Mouse (Mus musculus): ENCODE measurements around the gene Blvrb. TPM values are rescaled to one million over a fixed set of nuclear protein-coding genes. Genes with fewer than 3 reads are reported as not detected.

The Blvrb gene
- 10 to 100 TPM; 36.3 to 44.5 TPM for total RNA-seq (2021)

- DNase-seq, result peak; percentile 98
Observed at GRCm38 (mm10) chr7:27447419-27448286, at the start of gene Blvrb, which contains the start of gene Sptbn4. Blvrb (plus strand) TSS chr7:27447978. Sptbn4 (minus strand) TSS chr7:27447686.

- DNase-seq, result no peak
Observed at GRCm38 (mm10) chr7:27400545-27400944, 47.2 kb upstream of the Blvrb start.

GRCm38 (mm10) chr7:27402675-27403074 lies 45.1 kb upstream of the Blvrb start:
- peak; percentile 76 for DNase-seq

- DNase-seq, result peak; percentile 11
Observed at GRCm38 (mm10) chr7:27404203-27404942, 43.4 kb upstream of the Blvrb start.

GRCm38 (mm10) chr7:27406481-27406880 lies 41.3 kb upstream of the Blvrb start:
- DNase-seq, result no peak

- no peak for DNase-seq
Observed at GRCm38 (mm10) chr7:27407816-27408215, 40.0 kb upstream of the Blvrb start.

GRCm38 (mm10) chr7:27408379-27409176 lies 39.2 kb upstream of the Blvrb start:
- peak; percentile 85 for DNase-seq

GRCm38 (mm10) chr7:27417151-27417550 lies 30.6 kb upstream of the Blvrb start:
- DNase-seq, result no peak

- DNase-seq, result no peak
Observed at GRCm38 (mm10) chr7:27419101-27419500, 28.7 kb upstream of the Blvrb start.

- no peak for DNase-seq
Observed at GRCm38 (mm10) chr7:27423556-27424326, 24.0 kb upstream of the Blvrb start.

- no peak for DNase-seq
Observed at GRCm38 (mm10) chr7:27427387-27427786, 20.4 kb upstream of the Blvrb start.

GRCm38 (mm10) chr7:27428002-27428401 lies 19.8 kb upstream of the Blvrb start:
- DNase-seq, result no peak

- DNase-seq, result no peak
Observed at GRCm38 (mm10) chr7:27429135-27429534, 18.6 kb upstream of the Blvrb start.

- DNase-seq, result no peak
Observed at GRCm38 (mm10) chr7:27433349-27433748, 14.4 kb upstream of the Blvrb start.

GRCm38 (mm10) chr7:27433794-27434193 lies 14.0 kb upstream of the Blvrb start:
- DNase-seq, result no peak

- no peak for DNase-seq
Observed at GRCm38 (mm10) chr7:27437544-27437943, 10.2 kb upstream of the Blvrb start.

GRCm38 (mm10) chr7:27440014-27440413 lies 7.8 kb upstream of the Blvrb start:
- DNase-seq, result no peak

- peak; percentile 21 for DNase-seq
Observed at GRCm38 (mm10) chr7:27446051-27446450, 1.7 kb upstream of the Blvrb start.

- peak; percentile 35 for DNase-seq
Observed at GRCm38 (mm10) chr7:27446521-27447418, 1.0 kb upstream of the Blvrb start.

GRCm38 (mm10) chr7:27448421-27449206 lies 836 bp downstream of the Blvrb start:
- peak; percentile 49 for DNase-seq

All from heart, postnatal 4 days (tissue).